ENCODE assay signal across 8 mouse cellular contexts in genomic region chr5:115403436-115404140, GRCm38 (mm10). TPM values are rescaled to one million over a fixed set of nuclear protein-coding genes. Genes with fewer than 3 reads are reported as not detected.
DNase-seq lines count a peak whose midpoint lies in the region; ATAC-seq and TF ChIP-seq lines count a peak whose summit lies in the region.
"Had no signal": no experiment of that assay in that cellular context is flagged by ENCODE, and none has a peak within 500 bp of the region (broad histone marks: within the 10 kb centered on the region; RNA-seq: fewer than 3 reads in every experiment).

No protein-coding gene starts in this region.

- H3K4me1 ChIP-seq in CH12.LX (ENCODE audit: control insufficient read depth in 1 of 2, insufficient read depth in 2 of 2), result peaks cover 10 to 19% of the 10 kb centered on the region in 2 experiments
- peaks cover 9% of the 10 kb centered on the region for H3K4me1 ChIP-seq in ES-Bruce4 (ENCODE audit: control insufficient read depth, insufficient read depth, low read length)
- H3K4me1 ChIP-seq in forebrain, embryonic 16.5 days (replicated peaks; ENCODE audit: control insufficient read depth, insufficient read depth, low read length), result peaks cover 25% of the 10 kb centered on the region
- H3K4me1 ChIP-seq in midbrain, embryonic 11.5 days (ENCODE audit: control insufficient read depth, insufficient read depth, low read length), result peaks cover 47% of the 10 kb centered on the region

- peak; percentile 37 for ATAC-seq in forebrain, embryonic 16.5 days
- peak; percentile 70 for ATAC-seq in midbrain, embryonic 11.5 days (ENCODE audit: low FRiP score)

- 10% methylated on average over 17 of the region's 17 CpGs for WGBS in forebrain, embryonic 16.5 days
- WGBS in midbrain, embryonic 11.5 days, result 3% methylated on average over 17 of the region's 17 CpGs

- H3K9ac ChIP-seq in CH12.LX (ENCODE audit: insufficient read depth, low read depth) (no peak overlapping the region), ES-Bruce4 (ENCODE audit: low read depth, poor library complexity, severe bottlenecking) (peak overlapping the region; percentile 68)
- peak overlapping the region; percentile 74 for H3K9ac ChIP-seq in forebrain, embryonic 16.5 days (replicated peaks; ENCODE audit: low read depth, low read length)
- H3K9ac ChIP-seq in midbrain, embryonic 11.5 days (ENCODE audit: low read length), result peak overlapping the region; percentile 61

- TF ChIP-seq CTCF in CH12.LX (conservative IDR thresholded peaks at IDR 0.05 in 1 of 2, IDR thresholded peaks at IDR 0.05 in 1 of 2; ENCODE audit: low read depth in 2 of 2, low read length in 2 of 2) (no peak), ES-Bruce4 (IDR thresholded peaks at IDR 0.05; ENCODE audit: low read depth, low read length) (no peak)
- TF ChIP-seq CTCF in left cerebral cortex, adult 2 months (IDR thresholded peaks at IDR 0.05), result no peak

- no peaks in the 10 kb centered on the region for H3K79me2 ChIP-seq in CH12.LX (replicated peaks; ENCODE audit: control insufficient read depth, extremely low read depth, insufficient read depth, poor library complexity, severe bottlenecking)

- H3K36me3 ChIP-seq in CH12.LX (replicated peaks in 1 of 2; ENCODE audit: control insufficient read depth in 1 of 2, insufficient read depth in 1 of 2, low read length in 1 of 2), result peaks cover 0 to 20% of the 10 kb centered on the region in 2 experiments
- H3K36me3 ChIP-seq in ES-Bruce4 (ENCODE audit: control insufficient read depth, insufficient read depth, low read length, poor library complexity, severe bottlenecking), result no peaks in the 10 kb centered on the region
- no peaks in the 10 kb centered on the region for H3K36me3 ChIP-seq in forebrain, embryonic 16.5 days (ENCODE audit: control insufficient read depth, insufficient read depth)
- no peaks in the 10 kb centered on the region for H3K36me3 ChIP-seq in midbrain, embryonic 11.5 days (ENCODE audit: control insufficient read depth, insufficient read depth, low read length)

- H3K9me3 ChIP-seq in CH12.LX (replicated peaks; ENCODE audit: low read length) (no peaks in the 10 kb centered on the region), ES-Bruce4 (replicated peaks; ENCODE audit: control insufficient read depth, insufficient read depth, low read length, poor library complexity, severe bottlenecking) (no peaks in the 10 kb centered on the region)
- no peaks in the 10 kb centered on the region for H3K9me3 ChIP-seq in forebrain, embryonic 16.5 days (ENCODE audit: control insufficient read depth, low read length)
- no peaks in the 10 kb centered on the region for H3K9me3 ChIP-seq in midbrain, embryonic 11.5 days (ENCODE audit: control insufficient read depth, low read length)

- H3K27me3 ChIP-seq in CH12.LX (replicated peaks) (no peaks in the 10 kb centered on the region), ES-Bruce4 (ENCODE audit: control insufficient read depth, insufficient read depth, low read length, poor library complexity, severe bottlenecking) (no peaks in the 10 kb centered on the region)
- no peaks in the 10 kb centered on the region for H3K27me3 ChIP-seq in forebrain, embryonic 16.5 days (replicated peaks; ENCODE audit: control insufficient read depth, insufficient read depth, low read length)
- H3K27me3 ChIP-seq in midbrain, embryonic 11.5 days (ENCODE audit: control insufficient read depth, insufficient read depth, low read length), result no peaks in the 10 kb centered on the region

- intact Hi-C loops in left cerebral cortex, adult 2 months (cut with DNase I), result no loop called here

- no peak for TF ChIP-seq RAD21 in CH12.LX (IDR thresholded peaks at IDR 0.05; ENCODE audit: low read depth, low read length)

- no peak for DNase-seq in CH12.LX (ENCODE audit: extremely low read depth)
- peak; percentile 95 for DNase-seq in midbrain, embryonic 11.5 days (ENCODE audit: low spot score, missing footprints)
- DNase-seq in thymus, postnatal 4 days, result no peak
- DNase-seq in frontal cortex, postnatal 36 days (ENCODE audit: low spot score in 2 of 2), result no peak
- DNase-seq in left cerebral cortex, adult 2 months (ENCODE audit: extremely low spot score in 1 of 2, low spot score in 2 of 2), result no peak
- DNase-seq: kidney, adult 2 months had no signal

- H3K4me2 ChIP-seq in CH12.LX (ENCODE audit: insufficient read depth, low read depth, poor library complexity, severe bottlenecking), result no peak overlapping the region
- H3K4me2 ChIP-seq in forebrain, embryonic 16.5 days (ENCODE audit: low read length), result peak overlapping the region; percentile 54
- H3K4me2 ChIP-seq in midbrain, embryonic 11.5 days, result peak overlapping the region; percentile 32

- in situ Hi-C loops in CH12.LX (cut with MboI; ENCODE audit: low pct_ligation_motif_present, low pct_unique_long_range_greater_than_20kb, low sequenced_read_pairs), result no loop called here

- H3K27ac ChIP-seq in CH12.LX (ENCODE audit: insufficient read depth, low read depth), result no peak overlapping the region
- H3K27ac ChIP-seq in ES-Bruce4 (ENCODE audit: insufficient read depth, low read length), result peak overlapping the region; percentile 65
- peak overlapping the region; percentile 94 for H3K27ac ChIP-seq in forebrain, embryonic 16.5 days (ENCODE audit: low read length)
- H3K27ac ChIP-seq in midbrain, embryonic 11.5 days (ENCODE audit: low read depth, low read length), result peak overlapping the region; percentile 94
- H3K27ac ChIP-seq in left cerebral cortex, adult 2 months, result no peak overlapping the region

- H3K4me3 ChIP-seq in CH12.LX (replicated peaks in 1 of 3; ENCODE audit: low read depth in 2 of 3, low read length in 2 of 3, poor library complexity in 1 of 3) (no peak overlapping the region), ES-Bruce4 (ENCODE audit: low read depth, low read length) (peak overlapping the region; percentile 41)
- H3K4me3 ChIP-seq in forebrain, embryonic 16.5 days (replicated peaks; ENCODE audit: low read length), result peak overlapping the region; percentile 25; the same call in 1 of the 2 replicates
- H3K4me3 ChIP-seq in midbrain, embryonic 11.5 days (ENCODE audit: low read depth, low read length), result peak overlapping the region; percentile 13
- H3K4me3 ChIP-seq in left cerebral cortex, adult 2 months, result no peak overlapping the region

- TF ChIP-seq POLR2A in CH12.LX (IDR thresholded peaks at IDR 0.05; ENCODE audit: low read depth, low read length) (no peak), ES-Bruce4 (IDR thresholded peaks at IDR 0.05; ENCODE audit: insufficient read depth, low read length) (no peak)

- dilution Hi-C loops in CH12.LX (cut with MboI; ENCODE audit: extremely low pct_ligation_motif_present, extremely low pct_unique_long_range_greater_than_20kb, low sequenced_read_pairs), result no loop called here

- TF ChIP-seq EP300 in CH12.LX (IDR thresholded peaks at IDR 0.05; ENCODE audit: low read length), result no peak
- TF ChIP-seq EP300 in ES-Bruce4 (IDR thresholded peaks at IDR 0.05; ENCODE audit: insufficient read depth, low read depth, low read length), result 0 out of 2 replicates have a peak, but pooled peaks have one; percentile 18

TF ChIP-seq in CH12.LX, 34 proteins besides CTCF, POLR2A, EP300 and RAD21:
- TF ChIP-seq GABPA (IDR thresholded peaks at IDR 0.05; ENCODE audit: insufficient replicate concordance, low read depth, low read length), result no peak
- no peak for TF ChIP-seq CHD1 (IDR thresholded peaks at IDR 0.05; ENCODE audit: low read depth, low read length)
- TF ChIP-seq ZNF384 (IDR thresholded peaks at IDR 0.05; ENCODE audit: low read depth, low read length), result peak; percentile 46

RNA-seq across cellular contexts. Expression of gene Msi1, which starts 25.8 kb away (rescaled TPM):
- total RNA-seq in CH12.LX (2012; rRNA removed) (3.3 and 4.1 TPM in 2 replicates), CH12.LX (2014; rRNA removed) (0.66 and 0.82 TPM in 2 replicates)
- polyA plus RNA-seq in CH12.LX (2012; ENCODE audit: insufficient read length, low read depth) (4.9 and 5.3 TPM in 2 replicates), ES-Bruce4 (2011; ENCODE audit: insufficient read depth, insufficient read length, low read depth, missing spikeins) (48.7 and 49.2 TPM in 2 replicates)
- 53.9 and 62.2 TPM in 2 replicates for polyA plus RNA-seq in forebrain, embryonic 16.5 days (2015; fragmentation: Nextera tagmentation; extraction: Ambion mirVana)
- polyA plus RNA-seq in midbrain, embryonic 11.5 days (2014; fragmentation: Nextera tagmentation; extraction: Ambion mirVana), result 199 and 227 TPM in 2 replicates
- total RNA-seq in left cerebral cortex, adult 2 months (2021), result 10 to 100 TPM; 46.1 to 51.8 TPM

RNA-seq across cellular contexts. Expression of gene Cox6a1, which starts 54.8 kb away (rescaled TPM):
- total RNA-seq in CH12.LX (2012; rRNA removed), result 546 and 673 TPM in 2 replicates
- total RNA-seq in CH12.LX (2014; rRNA removed), result 203 and 257 TPM in 2 replicates
- 612 and 618 TPM in 2 replicates for polyA plus RNA-seq in CH12.LX (2012; ENCODE audit: insufficient read length, low read depth)
- polyA plus RNA-seq in ES-Bruce4 (2011; ENCODE audit: insufficient read depth, insufficient read length, low read depth, missing spikeins), result 319 and 337 TPM in 2 replicates
- 864 and 925 TPM in 2 replicates for polyA plus RNA-seq in forebrain, embryonic 16.5 days (2015; fragmentation: Nextera tagmentation; extraction: Ambion mirVana)
- 745 and 840 TPM in 2 replicates for polyA plus RNA-seq in midbrain, embryonic 11.5 days (2014; fragmentation: Nextera tagmentation; extraction: Ambion mirVana)
- 100 to 1,000 TPM; 701 to 719 TPM for total RNA-seq in left cerebral cortex, adult 2 months (2021)

Comparison
In these comparisons a context has a peak if more than half of its experiments do, and no peak if none do; other contexts are left out.
1. H3K27ac ChIP-seq: peak in ES-Bruce4 (single experiment), forebrain, embryonic 16.5 days (single experiment) and midbrain, embryonic 11.5 days (single experiment); none in CH12.LX (single experiment) and left cerebral cortex, adult 2 months (single experiment).
2. H3K4me3 ChIP-seq: peak in ES-Bruce4 (single experiment), forebrain, embryonic 16.5 days (single experiment) and midbrain, embryonic 11.5 days (single experiment); none in CH12.LX (0 of 3) and left cerebral cortex, adult 2 months (single experiment).